Mouse (Mus musculus): ENCODE measurements around the gene Zfp212. TPM values are rescaled to one million over a fixed set of nuclear protein-coding genes. Genes with fewer than 3 reads are reported as not detected.
A peak's percentile ranks its signal among the peaks of the same experiment; 100 is the strongest.

The Zfp212 gene
- total and polyA plus RNA-seq, 3 experiments = 4.3 to 8.8 (median 8.0) TPM

DNA sequence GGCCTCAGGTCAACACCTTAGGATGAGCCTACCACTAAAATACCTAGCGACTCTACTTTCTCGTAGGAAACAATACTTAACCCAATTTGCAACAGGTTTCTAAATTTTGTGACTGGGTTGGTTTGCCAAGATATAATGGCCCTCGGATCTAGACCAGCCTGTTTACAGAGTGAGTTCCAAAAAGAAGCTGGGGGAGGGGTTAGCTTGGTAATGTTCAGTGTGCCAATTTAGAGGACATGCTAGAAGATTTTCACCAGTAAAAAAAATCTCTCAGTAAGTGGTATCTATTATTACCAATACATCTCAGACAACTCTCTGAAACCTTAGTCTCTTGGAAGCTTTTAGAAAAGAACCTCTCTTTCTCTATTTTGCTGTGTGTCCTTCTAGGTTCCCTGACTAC, 23.4 kb downstream of the Zfp212 start:
- no peaks in the 10 kb centered on the region; the same call in 1 of the 2 replicates for H3K4me1 ChIP-seq (ENCODE audit: control insufficient read depth, insufficient read depth, low read length)
- no peak overlapping the region for H3K9ac ChIP-seq (ENCODE audit: low read depth, low read length)
- WGBS = 85% methylated on average over 3 of the region's 3 CpGs
- no peak overlapping the region for H3K27ac ChIP-seq
- no peak for TF ChIP-seq EP300 (IDR thresholded peaks at IDR 0.05; ENCODE audit: insufficient read depth, low read depth, low read length)
- no peak for TF ChIP-seq POLR2A (IDR thresholded peaks at IDR 0.05; ENCODE audit: insufficient read depth, low read depth, low read length)
- TF ChIP-seq CTCF (IDR thresholded peaks at IDR 0.05) = no peak
- H3K27me3 ChIP-seq (ENCODE audit: control insufficient read depth, insufficient read depth, low read length) = no peaks in the 10 kb centered on the region; the same call in 1 of the 2 replicates
- intact Hi-C loops (cut with DNase I) = no loop called here
- no peaks in the 10 kb centered on the region for H3K79me2 ChIP-seq (replicated peaks; ENCODE audit: control insufficient read depth, insufficient read depth, low read length)
- no peak overlapping the region for H3K4me3 ChIP-seq
- no peak for DNase-seq
- no peaks in the 10 kb centered on the region for H3K36me3 ChIP-seq (ENCODE audit: control insufficient read depth, insufficient read depth, low read length)

DNA sequence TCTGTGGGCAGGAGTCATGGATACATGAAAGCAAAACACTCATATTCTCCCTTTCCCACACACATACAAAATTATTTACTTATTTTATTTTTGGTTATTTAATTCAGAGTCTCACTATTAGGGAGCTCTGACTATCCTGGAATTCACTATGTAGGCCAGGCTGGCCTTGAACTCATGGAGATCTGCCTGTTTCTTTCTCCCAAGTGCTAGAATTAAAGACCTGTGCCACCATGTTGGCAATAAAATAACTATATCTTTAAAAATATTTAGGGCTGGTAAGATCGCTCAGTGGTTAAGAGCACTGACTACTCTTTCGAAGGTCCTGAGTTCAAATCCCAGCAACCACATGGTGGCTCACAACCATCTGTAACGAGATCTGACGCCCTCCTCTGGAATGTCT, 27.1 kb downstream of the Zfp212 start:
- Histone ChIP-seq H3K4me3 (no peak overlapping the region), H3K27me3 (ENCODE audit: control insufficient read depth, insufficient read depth, low read length) (no peaks in the 10 kb centered on the region; the same call in 1 of the 2 replicates), H3K9ac (ENCODE audit: low read depth, low read length) (no peak overlapping the region), H3K4me1 (ENCODE audit: control insufficient read depth, insufficient read depth, low read length) (no peaks in the 10 kb centered on the region; the same call in 1 of the 2 replicates), H3K36me3 (ENCODE audit: control insufficient read depth, insufficient read depth, low read length) (no peaks in the 10 kb centered on the region), H3K79me2 (replicated peaks; ENCODE audit: control insufficient read depth, insufficient read depth, low read length) (no peaks in the 10 kb centered on the region), H3K27ac (no peak overlapping the region)
- no peak for TF ChIP-seq POLR2A (IDR thresholded peaks at IDR 0.05; ENCODE audit: insufficient read depth, low read depth, low read length)
- no peak for TF ChIP-seq CTCF (IDR thresholded peaks at IDR 0.05)
- no peak for TF ChIP-seq EP300 (IDR thresholded peaks at IDR 0.05; ENCODE audit: insufficient read depth, low read depth, low read length)
- 93% methylated on average over 4 of the region's 4 CpGs for WGBS
- intact Hi-C loops (cut with DNase I) = no loop called here
- no peak for DNase-seq

DNA sequence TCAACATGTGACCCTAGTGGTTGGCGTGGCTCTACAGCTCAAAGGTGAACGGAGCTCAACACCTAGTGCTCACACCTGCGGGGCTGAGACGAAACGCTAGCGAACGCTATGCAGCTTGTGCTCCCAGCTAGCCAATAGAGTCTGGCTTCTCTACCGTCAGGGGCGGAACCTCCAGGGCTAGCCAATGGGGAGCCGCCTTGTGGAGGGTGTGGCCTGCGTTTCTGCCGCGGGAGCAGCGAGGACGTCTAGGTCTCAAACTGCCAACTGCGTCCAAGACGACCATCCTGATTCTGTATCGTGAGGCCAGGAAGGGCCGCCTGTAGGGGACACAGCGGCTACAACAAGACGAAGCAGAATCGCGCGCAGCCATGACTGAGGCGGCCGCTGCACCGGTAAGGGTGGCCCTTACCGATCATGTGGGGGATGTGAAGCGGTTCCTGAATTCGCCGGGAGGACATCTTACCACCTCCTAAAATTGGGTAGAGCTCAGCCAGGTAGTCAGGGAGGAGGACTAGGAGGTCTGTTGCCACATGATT, 33.0 kb downstream of the Zfp212 start, which contains the start of gene Zfp956:
Gene Zfp956 (plus strand): TSS at position 200 of the 536 bp plus-strand sequence.
- Histone ChIP-seq H3K36me3 (ENCODE audit: control insufficient read depth, insufficient read depth, low read length) (no peaks in the 10 kb centered on the region), H3K4me3 (peak within 1 kb of the TSS; percentile 68), H3K27me3 (ENCODE audit: control insufficient read depth, insufficient read depth, low read length) (no peaks in the 10 kb centered on the region), H3K79me2 (replicated peaks; ENCODE audit: control insufficient read depth, insufficient read depth, low read length) (no peaks in the 10 kb centered on the region), H3K27ac (peak within 1 kb of the TSS; percentile 65), H3K4me1 (ENCODE audit: control insufficient read depth, insufficient read depth, low read length) (no peaks in the 10 kb centered on the region), H3K9ac (ENCODE audit: low read depth, low read length) (peak within 1 kb of the TSS; percentile 76)
- peak; percentile 95 to 96 for DNase-seq
- intact Hi-C loops (cut with DNase I) = loop anchor here (2.0 kb wide), 1 partner anchor 32 kb away; the partner anchor contains the start of gene Zfp212
- WGBS = under 1% methylated on average over 31 of the region's 31 CpGs
- TF ChIP-seq EP300 (IDR thresholded peaks at IDR 0.05; ENCODE audit: insufficient read depth, low read depth, low read length) = no peak
- TF ChIP-seq CTCF (IDR thresholded peaks at IDR 0.05) = peak; percentile 37; the same call in 1 of the 2 replicates
- peak; percentile 71 for TF ChIP-seq POLR2A (IDR thresholded peaks at IDR 0.05; ENCODE audit: insufficient read depth, low read depth, low read length)

DNA sequence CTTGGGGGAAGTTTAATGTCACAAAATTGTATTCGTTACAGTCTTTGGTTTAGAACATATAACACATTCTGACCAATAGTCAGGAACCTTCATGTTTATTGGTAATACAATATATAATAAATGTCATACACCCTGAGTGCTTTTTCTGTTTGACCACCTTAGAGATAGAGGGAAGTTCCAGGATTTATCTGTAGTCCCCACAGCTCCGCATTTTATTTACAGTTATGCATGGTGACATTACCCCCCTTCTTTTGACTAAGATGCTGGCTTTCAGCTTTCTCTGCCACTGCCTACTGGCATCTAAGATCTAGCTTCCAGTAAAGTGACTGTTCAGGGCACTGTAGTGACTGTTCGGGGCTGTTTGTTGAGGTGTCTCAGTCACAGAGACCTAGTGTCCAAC, 34.1 kb downstream of the Zfp212 start:
- no peaks in the 10 kb centered on the region for H3K79me2 ChIP-seq (replicated peaks; ENCODE audit: control insufficient read depth, insufficient read depth, low read length)
- no peaks in the 10 kb centered on the region for H3K36me3 ChIP-seq (ENCODE audit: control insufficient read depth, insufficient read depth, low read length)
- TF ChIP-seq CTCF (IDR thresholded peaks at IDR 0.05) (no peak), EP300 (IDR thresholded peaks at IDR 0.05; ENCODE audit: insufficient read depth, low read depth, low read length) (no peak), POLR2A (IDR thresholded peaks at IDR 0.05; ENCODE audit: insufficient read depth, low read depth, low read length) (no peak)
- no peaks in the 10 kb centered on the region for H3K4me1 ChIP-seq (ENCODE audit: control insufficient read depth, insufficient read depth, low read length)
- no peak overlapping the region for H3K27ac ChIP-seq
- H3K4me3 ChIP-seq = no peak overlapping the region
- H3K9ac ChIP-seq (ENCODE audit: low read depth, low read length) = no peak overlapping the region
- intact Hi-C loops (cut with DNase I) = no loop called here
- 91% methylated on average over 3 of the region's 3 CpGs for WGBS
- DNase-seq = no peak
- H3K27me3 ChIP-seq (ENCODE audit: control insufficient read depth, insufficient read depth, low read length) = no peaks in the 10 kb centered on the region

DNA sequence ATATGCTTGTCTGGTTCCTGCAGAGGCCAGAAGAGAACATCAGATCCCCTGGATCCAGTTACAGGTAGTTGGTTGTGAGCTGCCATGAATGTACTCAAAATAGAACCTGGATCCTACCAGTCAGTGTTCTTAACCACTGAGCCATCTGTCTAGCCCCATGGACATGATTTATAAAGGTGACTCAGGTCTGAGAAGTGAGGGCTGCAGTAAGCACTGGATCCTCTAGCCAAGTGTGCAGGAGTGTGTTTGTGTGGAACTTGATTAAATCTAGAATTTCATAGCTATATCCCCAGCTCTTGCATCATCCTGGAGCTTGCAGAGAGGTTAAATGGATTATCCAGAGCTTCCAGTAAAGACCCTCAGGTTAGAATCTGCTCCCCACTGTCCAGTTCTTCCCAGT, 37.5 kb downstream of the Zfp212 start:
- intact Hi-C loops (cut with DNase I) = no loop called here
- no peak for TF ChIP-seq POLR2A (IDR thresholded peaks at IDR 0.05; ENCODE audit: insufficient read depth, low read depth, low read length)
- TF ChIP-seq EP300 (IDR thresholded peaks at IDR 0.05; ENCODE audit: insufficient read depth, low read depth, low read length) = no peak
- no peak for TF ChIP-seq CTCF (IDR thresholded peaks at IDR 0.05)
- Histone ChIP-seq H3K27me3 (ENCODE audit: control insufficient read depth, insufficient read depth, low read length) (no peaks in the 10 kb centered on the region), H3K79me2 (replicated peaks; ENCODE audit: control insufficient read depth, insufficient read depth, low read length) (no peaks in the 10 kb centered on the region), H3K36me3 (ENCODE audit: control insufficient read depth, insufficient read depth, low read length) (no peaks in the 10 kb centered on the region), H3K9ac (ENCODE audit: low read depth, low read length) (no peak overlapping the region), H3K27ac (no peak overlapping the region), H3K4me1 (ENCODE audit: control insufficient read depth, insufficient read depth, low read length) (no peaks in the 10 kb centered on the region), H3K4me3 (no peak overlapping the region)
- no peak for DNase-seq

DNA sequence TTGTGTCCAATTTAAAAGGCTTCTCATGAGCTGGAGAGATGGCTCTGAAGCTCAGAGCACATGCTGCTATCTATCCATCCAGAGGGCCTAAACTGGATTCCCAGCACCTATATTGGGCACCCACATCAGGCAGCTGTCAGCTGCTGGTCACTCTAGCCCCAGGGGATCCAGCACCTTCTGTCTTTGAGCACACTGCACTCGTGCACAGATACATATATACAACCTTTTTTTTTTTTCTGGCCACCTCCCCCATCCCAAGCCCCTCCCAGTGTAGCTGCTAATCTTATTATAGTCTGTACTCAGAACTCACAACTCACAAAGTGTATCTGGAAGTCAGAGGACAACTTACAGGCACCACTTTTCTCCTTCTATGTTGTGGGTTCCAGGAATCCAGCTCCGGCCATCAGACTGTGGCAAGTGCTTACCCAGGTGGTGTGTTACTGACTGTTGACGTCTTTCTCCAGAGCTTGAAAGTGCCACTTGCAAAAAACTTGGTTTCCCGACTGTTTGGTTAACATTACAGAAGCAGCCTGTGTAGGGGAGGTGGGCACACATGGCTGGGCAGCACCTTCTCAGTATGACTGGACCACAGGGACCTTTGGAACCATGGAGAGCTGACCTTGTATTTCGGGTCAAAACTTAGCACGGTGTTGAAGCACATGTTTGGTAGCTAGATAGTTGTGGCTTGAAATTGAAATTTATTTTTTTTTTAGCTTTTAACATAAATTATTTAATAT, 40.6 kb downstream of the Zfp212 start:
- WGBS = 92% methylated on average over 6 of the region's 6 CpGs
- Histone ChIP-seq H3K36me3 (ENCODE audit: control insufficient read depth, insufficient read depth, low read length) (no peaks in the 10 kb centered on the region), H3K4me3 (no peak overlapping the region), H3K4me1 (ENCODE audit: control insufficient read depth, insufficient read depth, low read length) (no peaks in the 10 kb centered on the region), H3K27ac (no peak overlapping the region), H3K9ac (ENCODE audit: low read depth, low read length) (no peak overlapping the region), H3K79me2 (replicated peaks; ENCODE audit: control insufficient read depth, insufficient read depth, low read length) (no peaks in the 10 kb centered on the region), H3K27me3 (ENCODE audit: control insufficient read depth, insufficient read depth, low read length) (no peaks in the 10 kb centered on the region)
- intact Hi-C loops (cut with DNase I) = no loop called here
- no peak for DNase-seq
- TF ChIP-seq EP300 (IDR thresholded peaks at IDR 0.05; ENCODE audit: insufficient read depth, low read depth, low read length) (no peak), POLR2A (IDR thresholded peaks at IDR 0.05; ENCODE audit: insufficient read depth, low read depth, low read length) (no peak)

All from heart, adult 2 months (tissue).